Mouse (Mus musculus): ENCODE measurements around the gene Gak.

GRCm38 (mm10) chr5:108655891-108656650 is 26.5 kb upstream of the Gak start:
- no peak for TF ChIP-seq POLR2A (IDR thresholded peaks at IDR 0.05; ENCODE audit: extremely low read depth, insufficient read depth, low read length)
- no peak for TF ChIP-seq CTCF (IDR thresholded peaks at IDR 0.05; ENCODE audit: extremely low read depth, insufficient read depth, low read length)
